Mouse (Mus musculus) yolk sac, embryonic 10.5 days (tissue): ENCODE results near the gene Smim20.

ENCODE experiments used
- DNase-seq: peaks from one replicate; pipeline ENCODE4 v3.0.0-alpha.2; 2017; ENCODE audit warnings: low spot score

The Smim20 gene

DNA sequence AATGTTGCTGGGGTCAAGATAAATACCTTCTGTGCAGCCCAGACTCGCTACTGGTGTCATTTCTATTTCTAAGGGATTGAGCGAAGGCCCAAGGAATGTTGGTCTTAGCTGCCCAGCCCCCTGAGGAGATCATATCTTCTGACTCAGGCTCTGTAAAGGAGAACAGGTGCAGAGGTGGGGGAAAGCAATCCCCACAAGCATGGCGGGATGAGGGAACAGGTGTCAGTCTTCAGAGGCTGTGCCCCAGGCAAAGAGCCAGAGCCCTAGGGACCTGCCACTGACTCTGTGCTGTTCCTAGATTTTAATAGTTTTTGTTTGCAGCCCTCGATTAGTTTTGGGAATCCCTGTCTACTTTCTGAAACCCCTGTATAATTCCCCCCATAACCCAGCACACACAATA lies 702 bp upstream of the Smim20 start:
- DNase-seq = no peak

DNA sequence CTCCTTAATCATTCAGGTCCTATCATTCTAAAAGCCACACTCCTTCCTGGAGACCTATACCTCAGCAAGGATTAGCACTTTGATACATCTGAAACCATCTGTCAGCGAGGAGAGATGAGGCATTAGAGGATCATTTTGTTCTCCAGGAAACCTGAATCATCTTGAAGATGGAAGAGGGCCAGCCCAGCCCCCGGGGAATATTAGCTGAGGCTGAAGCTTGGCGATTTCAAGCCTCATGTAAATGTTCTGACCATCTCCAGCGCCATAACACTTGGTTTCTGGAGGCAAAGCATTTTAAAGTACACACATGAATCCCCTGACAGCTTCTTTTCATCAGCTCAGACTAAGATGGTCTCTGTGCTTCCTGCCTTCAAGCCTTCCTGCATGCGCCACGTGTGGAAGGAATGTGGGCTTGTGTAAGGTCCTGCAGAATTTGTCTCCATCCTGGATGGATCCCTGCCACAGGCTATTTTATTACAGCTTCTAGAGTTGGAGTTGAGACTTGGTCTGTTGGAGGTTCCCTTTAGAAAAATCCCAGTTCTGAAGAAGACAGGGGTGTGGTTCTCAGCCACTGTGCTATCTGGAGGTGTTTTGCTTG lies 1.3 kb downstream of the Smim20 start:
- DNase-seq = no peak

DNA sequence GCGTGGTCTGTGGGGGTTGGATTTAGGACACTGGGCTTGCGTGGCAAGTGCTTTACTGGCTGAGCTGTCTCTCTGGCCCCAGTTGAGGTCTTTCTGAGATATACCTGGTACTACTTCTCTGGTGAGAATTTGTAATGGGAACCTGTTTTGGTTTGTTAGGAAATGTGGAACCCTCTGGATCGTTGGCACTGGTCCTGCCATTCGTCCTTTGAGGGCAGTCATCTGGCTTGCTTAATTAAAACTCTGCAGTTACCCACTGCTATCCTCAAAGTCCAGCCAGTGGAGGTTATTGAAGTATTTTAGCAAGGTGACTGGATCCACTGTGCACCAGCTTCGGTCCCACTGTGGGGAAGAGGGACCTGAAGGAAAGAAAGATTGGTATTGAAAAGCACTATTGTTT lies 2.9 kb downstream of the Smim20 start:
- no peak for DNase-seq

GRCm38 (mm10) chr5:53270947-53271711 lies 4.2 kb downstream of the Smim20 start:
- DNase-seq = no peak

GRCm38 (mm10) chr5:53272626-53273025 lies 5.7 kb downstream of the Smim20 start:
- no peak for DNase-seq

DNA sequence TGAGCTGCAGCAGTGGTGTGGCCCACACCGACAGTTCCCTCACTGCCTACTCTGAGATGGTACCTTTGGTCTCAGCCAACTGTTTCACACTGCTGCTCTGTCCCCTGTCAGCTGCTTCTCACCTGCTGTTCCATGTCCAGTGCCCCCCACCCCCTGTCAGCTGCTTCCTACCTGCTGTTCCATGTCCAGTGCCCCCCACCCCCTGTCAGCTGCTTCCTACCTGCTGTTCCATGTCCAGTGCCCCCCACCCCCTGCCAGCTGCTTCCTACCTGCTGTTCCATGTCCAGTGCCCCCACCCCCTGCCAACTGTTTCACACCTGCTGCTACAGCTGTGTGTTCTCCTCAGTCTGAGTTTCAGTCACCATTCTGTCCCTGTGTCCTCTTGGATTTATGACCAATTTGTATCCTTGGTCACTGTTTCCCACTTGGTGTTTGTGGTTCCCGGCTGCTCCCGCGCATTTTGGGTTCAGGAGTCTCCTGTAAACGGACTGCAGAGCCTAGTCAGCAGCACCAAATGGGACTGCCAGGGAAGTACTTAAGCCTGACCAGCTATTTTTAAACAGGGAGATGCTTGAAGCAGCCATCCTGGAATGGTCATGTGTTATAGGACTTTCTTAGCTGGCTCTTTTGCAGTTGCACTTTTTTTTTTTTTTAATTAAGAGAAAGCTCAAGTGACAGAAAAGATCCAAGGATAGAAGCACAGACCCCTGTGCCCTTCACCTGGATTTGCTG lies 7.0 kb downstream of the Smim20 start:
- DNase-seq = no peak

- no peak for DNase-seq
Observed at GRCm38 (mm10) chr5:53274811-53275355, 8.0 kb downstream of the Smim20 start.

GRCm38 (mm10) chr5:53275376-53275775 lies 8.5 kb downstream of the Smim20 start:
- no peak for DNase-seq

DNA sequence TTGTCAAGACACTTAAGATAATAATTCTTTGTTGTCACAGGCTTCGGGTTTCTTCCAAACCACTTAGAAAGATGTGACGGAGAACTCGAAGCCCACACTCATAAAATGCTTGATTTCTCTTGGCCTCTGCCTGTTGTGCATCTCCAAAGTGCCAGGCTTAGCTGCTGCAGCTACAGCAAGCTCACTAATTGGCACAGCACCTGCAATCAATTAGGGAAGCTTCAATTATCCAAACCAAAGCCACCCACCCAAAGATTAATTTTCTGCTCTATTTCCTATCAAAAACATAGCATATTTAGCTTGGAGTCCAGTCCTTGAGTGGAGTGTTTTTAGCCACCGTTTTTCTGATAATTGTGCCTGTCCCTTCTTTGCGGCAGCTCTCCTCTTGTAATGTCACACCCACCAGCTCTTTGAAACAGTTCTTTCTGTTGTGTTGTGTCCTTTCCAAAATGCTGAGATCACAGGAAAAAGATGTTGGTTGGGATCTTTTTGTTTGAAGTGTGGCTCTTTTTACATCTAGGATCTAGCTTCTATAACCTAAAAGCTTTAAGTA lies 9.7 kb downstream of the Smim20 start:
- DNase-seq = no peak

DNA sequence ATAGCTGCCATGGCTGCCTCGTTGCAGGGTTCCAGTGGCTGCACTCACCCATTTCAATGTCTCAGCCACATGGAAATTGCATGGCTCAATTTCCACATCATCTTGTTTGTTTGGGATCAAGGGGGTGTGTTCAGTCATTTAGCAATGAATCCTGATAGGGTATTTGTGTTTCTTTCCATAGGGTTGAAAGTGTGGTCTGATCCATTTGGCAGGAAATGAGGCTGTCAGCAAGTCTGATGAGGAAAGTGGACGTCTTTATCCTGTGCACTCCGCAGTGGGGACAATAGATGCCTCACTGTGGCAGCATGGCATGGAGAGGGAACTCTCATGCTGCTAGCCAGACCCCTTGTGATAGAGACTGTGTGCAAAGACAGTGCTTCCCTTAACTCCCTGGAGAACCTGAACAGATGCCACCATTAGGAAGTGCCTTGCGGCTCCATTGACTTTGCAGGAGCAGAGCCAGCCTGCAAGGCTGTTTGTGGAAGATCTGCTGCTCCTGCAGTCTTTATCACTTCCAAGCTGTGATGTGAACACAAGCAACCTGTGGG lies 10.9 kb downstream of the Smim20 start:
- DNase-seq = no peak

DNA sequence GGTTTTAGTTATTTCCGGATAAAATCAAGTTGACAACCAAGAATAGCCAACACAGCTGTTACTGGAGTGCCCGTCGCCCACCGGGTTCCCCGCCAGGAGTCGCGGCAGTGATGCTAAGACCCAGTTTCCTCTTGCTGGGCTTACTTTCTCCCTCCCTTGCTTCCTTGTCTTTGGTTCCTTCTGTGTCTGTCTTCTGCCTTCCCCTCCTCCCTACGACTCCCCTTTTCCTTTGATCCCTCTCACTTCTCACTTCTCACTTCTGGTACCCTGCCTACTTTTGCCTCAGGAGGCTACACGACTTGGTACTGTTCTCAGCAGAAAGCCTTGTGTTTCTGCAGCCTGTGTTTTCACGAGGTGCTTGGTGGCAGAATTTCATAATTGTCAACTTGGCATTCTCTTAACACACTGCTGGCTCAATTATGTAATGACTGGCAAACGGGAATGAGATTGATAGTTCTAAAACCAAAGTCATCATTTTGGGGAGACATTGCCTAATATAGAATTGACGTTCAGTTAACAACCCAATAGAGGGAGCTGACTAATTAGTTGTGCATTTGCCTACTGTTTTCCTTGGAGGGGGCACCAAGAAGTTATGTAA lies 12.4 kb downstream of the Smim20 start:
- no peak for DNase-seq

DNA sequence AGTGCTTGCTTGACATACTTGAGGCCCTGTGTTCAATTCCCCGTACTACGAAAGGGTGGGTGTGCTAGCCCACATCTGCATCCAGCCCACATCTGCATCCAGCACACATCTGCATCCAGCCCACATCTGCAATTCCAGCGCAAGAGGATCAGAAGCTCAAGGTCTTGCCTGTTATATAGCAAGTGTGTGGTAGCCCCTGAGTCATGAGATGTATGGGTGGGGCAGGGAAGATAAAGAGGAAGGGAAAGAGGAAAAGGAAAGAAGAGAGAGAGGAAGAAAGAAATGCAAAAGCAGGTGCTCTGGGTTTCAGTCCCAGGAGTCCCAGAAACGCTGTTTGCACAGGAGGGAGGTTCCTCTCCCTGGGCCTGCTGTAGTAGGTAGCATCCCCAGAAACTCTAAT lies 15.6 kb downstream of the Smim20 start:
- no peak for DNase-seq

DNA sequence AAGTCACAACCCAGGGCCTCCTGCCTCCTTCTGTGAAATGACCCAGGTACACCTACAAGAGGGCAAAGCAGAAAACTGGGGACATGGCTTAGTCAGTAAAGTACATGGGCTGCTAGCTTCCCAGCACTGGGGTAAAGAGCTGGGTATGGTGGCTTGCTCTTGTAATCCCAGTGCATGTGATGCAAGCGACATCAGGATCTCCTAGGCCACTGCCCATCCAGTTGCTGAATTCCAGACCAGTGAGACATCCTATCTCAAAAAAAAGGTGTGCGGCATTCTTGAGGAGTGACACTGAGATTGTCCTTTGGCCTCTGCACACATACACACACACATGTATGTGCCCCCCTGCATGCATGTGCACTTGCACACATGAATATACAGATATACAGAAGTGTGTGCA lies 19.5 kb downstream of the Smim20 start:
- no peak for DNase-seq

- no peak for DNase-seq
Observed at GRCm38 (mm10) chr5:53289438-53289837, 22.6 kb downstream of the Smim20 start.

- DNase-seq = no peak
Observed at GRCm38 (mm10) chr5:53294627-53295026, 27.7 kb downstream of the Smim20 start.

DNA sequence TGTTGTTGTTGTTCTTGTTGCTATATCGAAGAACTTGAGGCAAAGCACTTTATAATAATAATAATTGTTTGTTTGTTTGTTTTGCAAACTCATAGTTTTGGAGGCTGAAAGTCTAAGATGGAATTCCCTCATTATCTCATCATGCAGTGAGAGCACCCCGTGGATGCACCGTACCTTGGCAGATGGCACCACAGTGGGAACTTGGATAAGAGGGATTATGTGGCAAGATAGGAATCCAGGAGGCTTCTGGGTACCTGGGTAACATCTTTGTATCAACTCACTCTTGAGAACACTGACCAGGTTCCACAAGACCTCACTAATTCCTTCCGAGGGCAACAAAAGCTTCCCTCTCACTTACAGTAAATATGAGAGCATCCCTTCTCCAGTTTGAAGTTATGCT lies 30.1 kb downstream of the Smim20 start:
- no peak for DNase-seq

DNA sequence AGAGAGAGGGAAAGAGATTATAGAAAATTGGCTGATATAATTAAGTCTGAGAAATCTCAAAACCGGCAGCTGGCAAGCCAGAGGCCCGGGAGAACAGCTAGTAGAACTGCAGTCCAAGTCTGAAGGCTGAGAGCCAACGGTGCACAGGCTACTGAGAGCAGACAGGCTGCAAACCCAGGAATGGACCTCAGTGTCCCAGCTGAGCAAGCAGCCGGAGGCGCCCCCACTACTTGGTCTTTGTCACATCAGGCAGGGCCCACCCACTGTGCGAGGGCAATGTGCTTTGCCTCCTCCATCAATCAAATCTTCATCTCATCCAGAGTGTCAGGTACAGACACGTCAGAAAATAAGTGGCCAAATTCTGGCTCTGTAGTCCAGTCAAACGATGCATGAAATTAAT lies 34.6 kb downstream of the Smim20 start:
- DNase-seq = no peak

DNA sequence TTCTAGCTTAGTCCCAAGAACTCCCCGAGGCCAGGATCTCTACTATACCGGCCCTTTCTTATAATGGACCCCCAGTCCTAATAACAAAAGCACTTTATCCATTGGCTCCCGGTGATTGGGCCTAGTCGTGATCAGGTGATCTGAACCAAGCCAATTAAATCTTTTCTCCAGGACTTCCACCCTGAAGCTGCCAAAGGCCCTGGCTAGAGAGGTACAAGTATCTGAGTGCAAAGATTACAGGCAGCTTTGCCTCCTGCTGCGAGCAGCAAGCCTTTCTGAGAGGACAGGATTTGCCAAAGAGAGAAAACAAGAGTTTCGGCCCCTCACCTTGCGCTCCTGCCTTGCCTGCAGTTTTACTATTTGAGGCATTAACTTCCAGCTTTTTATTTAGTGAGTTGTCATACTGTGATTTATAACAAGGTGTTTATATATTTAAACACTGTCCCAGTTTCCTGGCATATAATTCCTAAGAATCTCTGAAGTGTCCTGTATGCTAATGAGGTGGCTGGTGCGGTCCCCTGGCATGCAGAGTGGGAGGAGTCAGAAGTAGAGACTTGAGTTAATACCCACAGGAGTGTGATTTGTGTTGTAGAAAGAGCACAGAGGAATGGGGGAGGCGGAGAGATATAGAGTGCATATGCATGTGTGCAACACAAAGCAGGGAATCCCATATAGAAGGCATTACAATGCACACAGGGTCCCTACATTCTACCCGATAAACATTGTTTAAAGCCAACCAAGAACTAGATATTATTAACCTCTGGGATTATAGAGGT lies 36.2 kb downstream of the Smim20 start:
- no peak for DNase-seq

- no peak for DNase-seq
Observed at GRCm38 (mm10) chr5:53303941-53304340, 37.1 kb downstream of the Smim20 start.

DNA sequence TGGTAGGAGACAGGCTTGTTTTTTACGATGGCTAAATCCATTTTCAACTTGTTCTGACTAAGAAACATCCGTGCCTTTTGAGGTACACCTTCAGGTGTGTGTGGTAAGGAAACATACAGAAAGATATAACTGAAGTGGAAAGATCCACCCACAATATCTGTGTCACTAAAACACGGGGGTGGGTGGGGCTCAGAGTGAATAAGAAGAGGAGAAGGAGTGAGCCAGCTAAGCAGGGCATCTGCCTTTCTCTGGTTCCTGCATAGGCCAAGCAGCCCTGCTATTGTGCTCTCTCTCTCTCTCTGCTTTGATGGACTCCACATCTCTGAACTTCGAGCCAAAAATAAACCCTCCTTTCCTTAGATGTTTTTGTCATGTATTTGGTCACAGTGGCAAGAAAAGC lies 38.1 kb downstream of the Smim20 start:
- no peak for DNase-seq

DNA sequence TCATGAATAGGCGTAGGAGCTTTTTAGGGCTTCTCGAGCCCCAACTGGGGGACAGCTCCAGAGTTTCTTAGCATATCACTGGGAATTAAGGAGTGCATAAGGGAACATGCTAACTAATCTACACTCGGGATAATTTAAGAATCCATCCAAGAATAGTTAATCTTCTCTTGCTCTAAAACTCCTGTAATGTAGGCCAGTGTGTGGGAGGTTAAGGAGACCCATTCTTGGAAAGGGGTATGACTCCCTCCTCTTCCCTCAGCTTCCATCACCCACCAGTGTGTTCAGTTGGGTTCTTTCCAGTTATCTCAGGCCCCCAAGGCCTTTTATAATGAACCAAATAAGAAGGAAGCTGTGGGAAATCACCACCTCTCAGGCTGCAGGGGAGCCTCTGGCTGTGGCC lies 40.0 kb downstream of the Smim20 start:
- DNase-seq = no peak
